Mouse (Mus musculus) C2C12 (cell line): ENCODE data around the gene Mtmr2. TPM values are rescaled to one million over a fixed set of nuclear protein-coding genes. Genes with fewer than 3 reads are reported as not detected.
A peak's percentile ranks its signal among the peaks of the same experiment; 100 is the strongest.

Source experiments
- H3K27me3 ChIP-seq: one replicate; pipeline ENCODE4 v1.6.1; 2011; ENCODE audit not compliant: control insufficient read depth, insufficient read depth, insufficient read length
- H3K36me3 ChIP-seq: one replicate; pipeline ENCODE4 v1.6.1; 2011; ENCODE audit not compliant: control insufficient read depth, insufficient read depth
- H3K4me3 ChIP-seq: one replicate; pipeline ENCODE4 v1.5.1; 2011; ENCODE audit warnings: mild to moderate bottlenecking, control low read depth; ENCODE audit not compliant: poor library complexity, insufficient read depth, severe bottlenecking
- H3K79me2 ChIP-seq: one replicate; pipeline ENCODE4 v1.6.1; 2011; ENCODE audit not compliant: control insufficient read depth, insufficient read depth
- H3K79me3 ChIP-seq: one replicate; pipeline ENCODE4 v1.6.1; 2011; ENCODE audit warnings: low read depth, control low read depth
- H3ac ChIP-seq: one replicate; pipeline ENCODE3; 2011; ENCODE audit warnings: low read depth; ENCODE audit not compliant: control insufficient read depth, insufficient read length
- CEBPB ChIP-seq: IDR thresholded peaks from one replicate; pipeline ENCODE4 v1.6.1; 2011; ENCODE audit warnings: low read depth, mild to moderate bottlenecking, control low read depth, moderate library complexity
- CTCF ChIP-seq: IDR thresholded peaks from one replicate; pipeline ENCODE4 v1.5.1; 2011; ENCODE audit not compliant: control insufficient read depth, insufficient read depth, insufficient read length
- FOSL1 ChIP-seq: IDR thresholded peaks from one replicate; pipeline ENCODE4 v1.8.0; 2011; ENCODE audit warnings: mild to moderate bottlenecking, low read length; ENCODE audit not compliant: poor library complexity, insufficient read depth, severe bottlenecking
- MAX ChIP-seq: IDR thresholded peaks from one replicate; pipeline ENCODE4 v1.6.1; 2011; ENCODE audit warnings: mild to moderate bottlenecking, control low read depth
- MYOD1 ChIP-seq: IDR thresholded peaks from one replicate; pipeline ENCODE4 v1.6.1; 2011; ENCODE audit warnings: low read depth; ENCODE audit not compliant: control insufficient read depth, insufficient read length
- MYOG ChIP-seq: IDR thresholded peaks from one replicate; pipeline ENCODE4 v1.6.1; 2011; ENCODE audit not compliant: control insufficient read depth, insufficient read length; ENCODE audit errors: extremely low read depth
- USF1 ChIP-seq: IDR thresholded peaks from one replicate; pipeline ENCODE4 v1.6.1; 2011; ENCODE audit warnings: low read depth, mild to moderate bottlenecking, control low read depth, moderate library complexity
- long read RNA-seq, 2 experiments: library from polyadenylated mRNA; unstranded; transcript quantifications; one replicate each; pipeline ENCODE4 v2.0.0; 2019 to 2020
- polyA plus RNA-seq: library from polyadenylated mRNA; unstranded; fragments of >200 nt; fragmentation: generic; extraction: Trizol; gene quantifications from one replicate; pipeline ENCODE4 v1.2.1, GENCODE M21; 2012; ENCODE audit warnings: missing spikeins

Gene Mtmr2
- 30.8 TPM for polyA plus RNA-seq
- long read RNA-seq, experiment 1, transcript Mtmr2-201 (15 exons, 3,788 nt) = major isoform, 17 of 78 reads
- long read RNA-seq, experiment 1, transcript Mtmr2-208 (16 exons, 3,088 nt) = minor isoform, 13 of 78 reads
- long read RNA-seq, experiment 1, partial matches to known transcripts = 30 of 78 reads
- long read RNA-seq, experiment 1, other reads (novel, unspliced or antisense) = 14 of 78 reads
- long read RNA-seq, experiment 2, transcript Mtmr2-203 (16 exons, 3,106 nt) = minor isoform, 71 of 858 reads
- long read RNA-seq, experiment 2, transcript Mtmr2-208 (16 exons, 3,088 nt) = minor isoform, 228 of 858 reads
- long read RNA-seq, experiment 2, transcript Mtmr2-201 (15 exons, 3,788 nt) = major isoform, 299 of 858 reads
- long read RNA-seq, experiment 2, partial matches to known transcripts = 131 of 858 reads
- long read RNA-seq, experiment 2, other reads (novel, unspliced or antisense) = 127 of 858 reads

GRCm38 (mm10) chr9:13748404-13748797 lies at the start of gene Mtmr2:
Gene Mtmr2, plus strand, starts transcription at chr9:13748410.
- TF ChIP-seq MYOD1 (no peak), FOSL1 (no peak), MYOG (no peak), CEBPB (no peak), MAX (no peak), USF1 (no peak), CTCF (no peak)

DNA sequence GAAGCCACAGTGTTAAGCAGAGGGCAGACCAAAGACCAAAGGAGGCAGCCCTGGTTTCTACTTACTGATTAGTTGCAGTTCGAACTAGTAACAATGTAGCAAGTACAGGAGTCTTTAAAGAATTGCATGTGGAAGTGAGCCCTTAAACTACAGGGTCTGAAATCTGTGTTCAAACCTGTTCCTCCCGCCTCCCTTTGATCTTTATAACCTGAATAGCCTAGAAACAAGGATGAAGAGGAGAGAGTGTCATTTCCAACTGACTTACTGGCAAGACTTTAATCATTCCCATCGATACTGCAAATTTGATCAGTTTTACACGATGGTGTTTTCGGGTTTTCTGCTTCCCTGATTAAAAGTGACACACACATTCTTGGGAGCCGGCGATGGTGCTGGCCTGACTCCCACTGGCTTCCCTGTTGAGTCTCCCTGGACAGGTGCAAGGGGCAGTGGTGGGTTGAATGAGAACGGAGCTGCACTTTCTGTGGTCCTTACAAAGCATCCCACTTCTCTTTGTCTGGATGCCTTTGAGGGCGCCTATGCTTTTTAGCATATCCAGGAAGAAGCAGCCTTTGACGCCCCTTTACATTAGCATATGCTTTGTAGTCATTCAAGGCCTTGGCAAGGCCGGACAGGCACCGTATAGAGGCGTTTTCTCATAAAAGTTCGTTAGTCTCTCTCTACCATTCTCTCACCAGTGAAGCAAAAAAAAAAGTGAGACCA lies 49.0 kb upstream of the Mtmr2 start:
- TF ChIP-seq MYOG (no peak), FOSL1 (no peak), MAX (no peak), CTCF (no peak), CEBPB (no peak), MYOD1 (no peak), USF1 (no peak)
- H3K4me3 ChIP-seq = no peak overlapping the region

More at GRCm38 (mm10) chr9:13748404-13748797, at the start of gene Mtmr2:
- peaks cover 41% of the 10 kb centered on the region for H3K79me3 ChIP-seq
- no peaks in the 10 kb centered on the region for H3K27me3 ChIP-seq
- H3K4me3 ChIP-seq = peak within 1 kb of the TSS; percentile 64
- H3K79me2 ChIP-seq = peaks cover 49% of the 10 kb centered on the region
- peak within 1 kb of the TSS; percentile 76 for H3ac ChIP-seq
- no peaks in the 10 kb centered on the region for H3K36me3 ChIP-seq

GRCm38 (mm10) chr9:13699781-13700116 lies 48.5 kb upstream of the Mtmr2 start:
- no peak overlapping the region for H3ac ChIP-seq
- no peaks in the 10 kb centered on the region for H3K79me2 ChIP-seq
- no peak overlapping the region for H3K4me3 ChIP-seq
- no peaks in the 10 kb centered on the region for H3K79me3 ChIP-seq
- TF ChIP-seq MYOG (no peak), MYOD1 (no peak), CTCF (no peak), USF1 (no peak), FOSL1 (no peak), CEBPB (no peak), MAX (no peak)
- no peaks in the 10 kb centered on the region for H3K36me3 ChIP-seq
- no peaks in the 10 kb centered on the region for H3K27me3 ChIP-seq

More for the DNA sequence above, 49.0 kb upstream of the Mtmr2 start:
- Histone ChIP-seq H3K79me2 (no peaks in the 10 kb centered on the region), H3K79me3 (no peaks in the 10 kb centered on the region), H3K27me3 (no peaks in the 10 kb centered on the region), H3K36me3 (no peaks in the 10 kb centered on the region), H3ac (no peak overlapping the region)

DNA sequence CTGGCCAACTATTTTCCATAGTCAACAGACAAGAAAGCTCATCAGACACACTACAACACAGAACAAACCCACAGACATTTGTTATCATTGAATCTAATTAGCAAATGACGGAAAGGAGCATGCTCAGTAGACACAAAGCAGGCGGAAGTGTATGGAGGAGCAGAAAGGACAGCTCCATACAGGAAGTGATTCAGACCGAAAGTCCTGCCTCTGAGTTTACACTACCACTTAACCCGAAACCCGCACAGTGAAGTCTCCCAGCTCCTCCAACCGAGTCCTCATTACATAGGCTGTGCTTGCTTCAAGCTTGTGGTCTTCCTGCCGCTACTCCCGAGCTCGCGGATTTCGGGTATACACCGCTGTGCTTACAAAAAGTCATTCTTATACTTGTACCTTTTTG lies 46.4 kb upstream of the Mtmr2 start:
- no peak overlapping the region for H3K4me3 ChIP-seq
- TF ChIP-seq MYOD1 = no peak
- TF ChIP-seq FOSL1 = no peak
- TF ChIP-seq CEBPB = no peak
- TF ChIP-seq CTCF = no peak
- no peak for TF ChIP-seq MYOG
- no peak for TF ChIP-seq MAX
- TF ChIP-seq USF1 = no peak
- no peaks in the 10 kb centered on the region for H3K79me3 ChIP-seq
- no peaks in the 10 kb centered on the region for H3K27me3 ChIP-seq
- H3K79me2 ChIP-seq = no peaks in the 10 kb centered on the region
- no peak overlapping the region for H3ac ChIP-seq
- no peaks in the 10 kb centered on the region for H3K36me3 ChIP-seq

GRCm38 (mm10) chr9:13703100-13703499 lies 45.1 kb upstream of the Mtmr2 start:
- Histone ChIP-seq H3K36me3 (no peaks in the 10 kb centered on the region), H3ac (no peak overlapping the region), H3K27me3 (no peaks in the 10 kb centered on the region), H3K79me3 (no peaks in the 10 kb centered on the region), H3K79me2 (no peaks in the 10 kb centered on the region), H3K4me3 (no peak overlapping the region)
- TF ChIP-seq MAX (no peak), MYOD1 (no peak), MYOG (no peak), FOSL1 (no peak), USF1 (no peak), CEBPB (no peak), CTCF (no peak)

GRCm38 (mm10) chr9:13704917-13705316 lies 43.3 kb upstream of the Mtmr2 start:
- TF ChIP-seq MYOD1 = no peak
- no peak for TF ChIP-seq USF1
- no peak for TF ChIP-seq MAX
- TF ChIP-seq MYOG = no peak
- TF ChIP-seq FOSL1 = no peak
- no peak for TF ChIP-seq CTCF
- no peak for TF ChIP-seq CEBPB
- Histone ChIP-seq H3K79me3 (no peaks in the 10 kb centered on the region), H3K27me3 (no peaks in the 10 kb centered on the region), H3K79me2 (no peaks in the 10 kb centered on the region), H3K36me3 (no peaks in the 10 kb centered on the region), H3ac (no peak overlapping the region), H3K4me3 (no peak overlapping the region)
